Mouse (Mus musculus): ENCODE measurements around the gene Hspb11. TPM values are rescaled to one million over a fixed set of nuclear protein-coding genes. Genes with fewer than 3 reads are reported as not detected.

The Hspb11 gene
- polyA plus RNA-seq, 1 experiment from 2014 or later: 25.6 TPM

- no peak for DNase-seq (ENCODE audit: low spot score)
- Histone ChIP-seq H3K4me3 (no peak overlapping the region), H3K27me3 (ENCODE audit: low read depth, poor library complexity, severe bottlenecking) (peaks cover 37% of the 10 kb centered on the region), H3K4me1 (peaks cover 11% of the 10 kb centered on the region), H3K9me3 (replicated peaks) (no peaks in the 10 kb centered on the region), H3K27ac (replicated peaks) (no peak overlapping the region), H3K36me3 (no peaks in the 10 kb centered on the region)
- WGBS: 89% methylated on average over 4 of the region's 4 CpGs
Measured at GRCm38 (mm10) chr4:107273683-107274082, 20.3 kb downstream of the Hspb11 start.

GRCm38 (mm10) chr4:107274511-107274910, 21.1 kb downstream of the Hspb11 start:
- Histone ChIP-seq H3K27ac (replicated peaks) (no peak overlapping the region), H3K4me1 (peaks cover 17% of the 10 kb centered on the region), H3K9me3 (replicated peaks) (no peaks in the 10 kb centered on the region), H3K4me3 (no peak overlapping the region), H3K36me3 (no peaks in the 10 kb centered on the region), H3K27me3 (ENCODE audit: low read depth, poor library complexity, severe bottlenecking) (peaks cover 43% of the 10 kb centered on the region)
- no peak for DNase-seq (ENCODE audit: low spot score)
- WGBS: 90% methylated on average over 5 of the region's 5 CpGs

GRCm38 (mm10) chr4:107278188-107278707, 24.9 kb downstream of the Hspb11 start:
- H3K36me3 ChIP-seq: peaks cover 5% of the 10 kb centered on the region; the same call in 1 of the 2 replicates
- H3K4me1 ChIP-seq: peaks cover 17% of the 10 kb centered on the region
- H3K4me3 ChIP-seq: peak overlapping the region; percentile 22; the same call in 1 of the 2 replicates
- H3K27me3 ChIP-seq (ENCODE audit: low read depth, poor library complexity, severe bottlenecking): peaks cover 62% of the 10 kb centered on the region
- DNase-seq (ENCODE audit: low spot score): peak; percentile 50
- no peak overlapping the region for H3K27ac ChIP-seq (replicated peaks)
- 6% methylated on average over 8 of the region's 8 CpGs for WGBS
- H3K9me3 ChIP-seq (replicated peaks): no peaks in the 10 kb centered on the region

GRCm38 (mm10) chr4:107280843-107281475, 27.6 kb downstream of the Hspb11 start:
- Histone ChIP-seq H3K9me3 (replicated peaks) (no peaks in the 10 kb centered on the region), H3K4me1 (peaks cover 17% of the 10 kb centered on the region), H3K27ac (replicated peaks) (no peak overlapping the region), H3K4me3 (no peak overlapping the region), H3K36me3 (peaks cover 5% of the 10 kb centered on the region; the same call in 1 of the 2 replicates), H3K27me3 (ENCODE audit: low read depth, poor library complexity, severe bottlenecking) (peaks cover 43% of the 10 kb centered on the region)
- no peak for DNase-seq (ENCODE audit: low spot score)
- WGBS: 84% methylated on average over 7 of the region's 7 CpGs

- Histone ChIP-seq H3K36me3 (peaks cover 2% of the 10 kb centered on the region; the same call in 1 of the 2 replicates), H3K9me3 (replicated peaks) (no peaks in the 10 kb centered on the region), H3K4me1 (no peaks in the 10 kb centered on the region), H3K27me3 (ENCODE audit: low read depth, poor library complexity, severe bottlenecking) (peaks cover 11% of the 10 kb centered on the region), H3K4me3 (no peak overlapping the region), H3K27ac (replicated peaks) (no peak overlapping the region)
- WGBS: 71% methylated on average over 3 of the region's 3 CpGs
- DNase-seq (ENCODE audit: low spot score): no peak
Measured at GRCm38 (mm10) chr4:107285446-107286200, 32.2 kb downstream of the Hspb11 start.

- Histone ChIP-seq H3K4me1 (no peaks in the 10 kb centered on the region), H3K27ac (replicated peaks) (no peak overlapping the region), H3K4me3 (no peak overlapping the region), H3K27me3 (ENCODE audit: low read depth, poor library complexity, severe bottlenecking) (peaks cover 4% of the 10 kb centered on the region; the same call in 1 of the 2 replicates), H3K9me3 (replicated peaks) (no peaks in the 10 kb centered on the region), H3K36me3 (no peaks in the 10 kb centered on the region)
- WGBS: 94% methylated on average over 8 of the region's 8 CpGs
- no peak for DNase-seq (ENCODE audit: low spot score)
Measured at GRCm38 (mm10) chr4:107286386-107286785, 33.0 kb downstream of the Hspb11 start.

- peaks cover 4% of the 10 kb centered on the region; the same call in 1 of the 2 replicates for H3K27me3 ChIP-seq (ENCODE audit: low read depth, poor library complexity, severe bottlenecking)
- DNase-seq (ENCODE audit: low spot score): no peak
- 82% methylated on average over 2 of the region's 2 CpGs for WGBS
Measured at GRCm38 (mm10) chr4:107287517-107287916, 34.1 kb downstream of the Hspb11 start.

GRCm38 (mm10) chr4:107291611-107292272, 38.3 kb downstream of the Hspb11 start:
- 88% methylated on average over 7 of the region's 7 CpGs for WGBS
- H3K4me3 ChIP-seq: no peak overlapping the region
- no peaks in the 10 kb centered on the region for H3K4me1 ChIP-seq
- H3K36me3 ChIP-seq: no peaks in the 10 kb centered on the region
- peaks cover 3% of the 10 kb centered on the region; the same call in 1 of the 2 replicates for H3K27me3 ChIP-seq (ENCODE audit: low read depth, poor library complexity, severe bottlenecking)
- no peak for DNase-seq (ENCODE audit: low spot score)
- no peak overlapping the region for H3K27ac ChIP-seq (replicated peaks)
- no peaks in the 10 kb centered on the region for H3K9me3 ChIP-seq (replicated peaks)

More at GRCm38 (mm10) chr4:107287517-107287916, 34.1 kb downstream of the Hspb11 start:
- H3K36me3 ChIP-seq: no peaks in the 10 kb centered on the region
- H3K4me1 ChIP-seq: no peaks in the 10 kb centered on the region
- no peak overlapping the region for H3K4me3 ChIP-seq
- no peaks in the 10 kb centered on the region for H3K9me3 ChIP-seq (replicated peaks)
- H3K27ac ChIP-seq (replicated peaks): no peak overlapping the region

- 68% methylated on average over 4 of the region's 4 CpGs for WGBS
- Histone ChIP-seq H3K4me3 (no peak overlapping the region), H3K27ac (replicated peaks) (no peak overlapping the region), H3K4me1 (no peaks in the 10 kb centered on the region), H3K27me3 (ENCODE audit: low read depth, poor library complexity, severe bottlenecking) (peaks cover 3% of the 10 kb centered on the region; the same call in 1 of the 2 replicates), H3K9me3 (replicated peaks) (no peaks in the 10 kb centered on the region), H3K36me3 (no peaks in the 10 kb centered on the region)
- no peak for DNase-seq (ENCODE audit: low spot score)
Measured at GRCm38 (mm10) chr4:107292273-107292662, 38.9 kb downstream of the Hspb11 start.

- Histone ChIP-seq H3K4me1 (no peaks in the 10 kb centered on the region), H3K27me3 (ENCODE audit: low read depth, poor library complexity, severe bottlenecking) (no peaks in the 10 kb centered on the region), H3K36me3 (no peaks in the 10 kb centered on the region), H3K27ac (replicated peaks) (no peak overlapping the region), H3K9me3 (replicated peaks) (no peaks in the 10 kb centered on the region), H3K4me3 (no peak overlapping the region)
- 88% methylated on average over 8 of the region's 8 CpGs for WGBS
- no peak for DNase-seq (ENCODE audit: low spot score)
Measured at GRCm38 (mm10) chr4:107298071-107298606, 44.7 kb downstream of the Hspb11 start.

GRCm38 (mm10) chr4:107299779-107300340, 46.5 kb downstream of the Hspb11 start:
- no peaks in the 10 kb centered on the region for H3K27me3 ChIP-seq (ENCODE audit: low read depth, poor library complexity, severe bottlenecking)
- no peaks in the 10 kb centered on the region for H3K4me1 ChIP-seq
- no peaks in the 10 kb centered on the region for H3K9me3 ChIP-seq (replicated peaks)
- H3K4me3 ChIP-seq: no peak overlapping the region
- WGBS: 90% methylated on average over 7 of the region's 7 CpGs
- no peak for DNase-seq (ENCODE audit: low spot score)
- H3K36me3 ChIP-seq: no peaks in the 10 kb centered on the region
- no peak overlapping the region for H3K27ac ChIP-seq (replicated peaks)

- 86% methylated on average over 4 of the region's 4 CpGs for WGBS
- Histone ChIP-seq H3K4me1 (peaks cover 3% of the 10 kb centered on the region), H3K36me3 (no peaks in the 10 kb centered on the region), H3K9me3 (replicated peaks) (no peaks in the 10 kb centered on the region), H3K27me3 (ENCODE audit: low read depth, poor library complexity, severe bottlenecking) (no peaks in the 10 kb centered on the region), H3K4me3 (no peak overlapping the region), H3K27ac (replicated peaks) (no peak overlapping the region)
- no peak for DNase-seq (ENCODE audit: low spot score)
Measured at GRCm38 (mm10) chr4:107300371-107300770, 47.0 kb downstream of the Hspb11 start.
